Mouse (Mus musculus) left cerebral cortex, postnatal 10 days (tissue): ENCODE results near the gene Trak1. TPM values are rescaled to one million over a fixed set of nuclear protein-coding genes. Genes with fewer than 3 reads are reported as not detected.
A peak's percentile ranks its signal among the peaks of the same experiment; 100 is the strongest.

Source experiments
- DNase-seq, 2 experiments: peaks; one replicate each; pipeline ENCODE4 v3.0.0; 2021 to 2022; ENCODE audit warnings: low spot score in 2 of 2, mixed read lengths in 1 of 2; ENCODE audit errors: extremely low spot score in 1 of 2
- intact Hi-C: fragments of 180-260 bp; cut with DNase I; formaldehyde crosslinking; loops from one replicate; pipeline ENCODE4 v1.15.1; 2025
- total RNA-seq, 2 experiments: library from RNA; stranded (reverse); gene quantifications; 2 replicates each; pipeline ENCODE4 v1.2.3; 2021

Trak1 gene
- total RNA-seq, 2 experiments from 2014 or later: 213 to 215 TPM

DNA sequence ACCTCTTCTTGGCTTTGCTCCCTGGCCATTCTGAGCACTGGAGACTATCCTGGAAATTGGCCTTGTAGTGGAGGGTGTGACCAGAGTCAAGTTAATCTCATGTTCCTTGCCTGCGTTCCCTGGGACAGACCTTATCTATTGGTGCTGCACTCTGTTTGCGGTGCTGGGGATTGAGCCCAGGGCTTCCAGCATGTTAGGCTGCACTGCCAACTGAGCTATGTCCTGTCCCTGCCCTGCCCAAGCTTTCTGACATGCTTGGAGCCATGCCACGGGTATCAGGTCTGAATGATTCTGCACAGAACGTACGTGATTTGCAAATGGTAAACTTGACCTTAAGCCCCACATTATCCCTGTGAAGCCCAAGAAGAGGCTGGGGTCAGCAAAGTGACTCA is 77.6 kb downstream of the Trak1 start:
- no peak for DNase-seq
- intact Hi-C loops: loop anchor here (1.0 to 10.0 kb wide), 4 partner anchors 78 to 800 kb away; partner anchors contain the start of genes Rpl14 and Trak1

DNA sequence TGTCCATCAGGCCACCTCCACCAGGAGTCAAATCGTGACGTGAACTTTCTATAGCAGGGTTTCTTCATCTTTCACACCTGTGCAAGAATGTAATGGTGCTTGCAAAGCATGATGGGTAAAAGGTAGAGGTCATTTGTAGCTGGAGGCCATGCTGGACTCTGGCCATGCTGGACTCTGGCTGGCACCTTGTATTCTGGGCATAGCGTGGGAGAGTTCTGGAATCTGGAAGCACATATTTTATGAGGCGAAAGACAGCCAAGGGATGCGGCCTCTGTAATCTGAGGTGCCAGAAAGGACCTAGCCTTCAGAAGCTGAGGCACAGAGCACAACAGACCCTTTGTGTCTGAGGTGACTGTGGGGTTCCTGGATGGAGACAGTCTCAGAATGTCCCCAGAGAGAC is 78.8 kb downstream of the Trak1 start:
- intact Hi-C loops: loop anchor here (10.0 kb wide), 1 partner anchor 801 kb away; the partner anchor contains the start of gene Rpl14
- DNase-seq: no peak

DNA sequence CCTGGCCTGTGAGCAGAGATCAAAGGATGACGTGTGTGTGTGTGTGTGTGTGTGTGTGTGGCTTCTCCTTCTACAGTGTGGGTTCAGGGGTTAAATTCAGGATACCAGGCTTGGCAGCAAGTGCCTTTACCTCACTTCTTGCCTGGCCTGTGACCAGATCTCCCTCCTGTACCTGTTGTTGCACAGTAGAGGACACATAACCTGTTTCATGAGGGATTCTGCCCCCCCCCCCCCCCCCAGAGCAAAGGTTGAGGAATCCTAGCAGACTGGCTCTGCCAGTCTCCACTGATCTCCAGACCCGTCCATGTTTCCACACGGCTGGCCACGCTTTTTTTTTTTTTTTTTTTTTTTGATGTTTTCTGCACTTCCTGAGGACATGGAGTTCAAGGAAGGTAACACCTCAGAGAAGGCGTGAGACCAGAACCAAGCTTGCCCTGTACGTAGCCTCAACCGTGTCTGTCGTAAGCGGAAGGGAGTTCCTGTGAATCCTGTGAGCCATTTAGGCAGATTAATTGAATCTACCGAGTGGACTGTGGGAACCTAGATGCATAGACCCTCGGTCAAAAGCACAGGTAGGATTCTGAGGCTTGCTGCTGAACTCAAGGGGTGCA is 83.1 kb downstream of the Trak1 start:
- intact Hi-C loops: no loop called here
- DNase-seq: no peak

DNA sequence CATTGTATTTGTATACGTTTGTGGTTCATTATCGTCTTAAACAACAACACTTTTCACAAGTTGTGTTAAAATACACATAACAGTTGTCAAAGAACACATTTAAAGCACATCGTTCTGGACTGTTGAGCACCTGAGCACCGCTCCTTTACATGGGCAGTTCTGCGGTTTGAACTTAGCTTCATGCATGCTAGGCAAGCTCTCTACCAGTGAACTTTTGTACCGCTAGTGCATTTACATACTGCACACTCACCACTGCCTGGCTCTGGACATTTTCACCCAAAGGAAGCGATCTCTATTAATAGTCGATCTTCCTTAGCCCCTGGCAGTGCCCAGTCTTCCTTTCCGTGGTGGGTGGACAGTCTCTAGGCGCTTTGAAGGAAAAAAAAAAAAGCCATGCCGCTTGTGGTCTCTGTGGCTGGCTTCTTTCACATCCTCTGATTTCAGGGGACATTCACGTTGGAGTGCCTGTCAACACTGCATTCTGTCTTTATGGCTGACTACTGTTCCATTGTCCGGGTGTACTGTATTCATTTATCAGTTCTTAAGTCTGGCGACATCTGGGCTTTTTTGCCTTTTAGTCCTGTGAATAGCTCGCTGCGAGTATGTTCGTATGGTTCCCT is 84.5 kb downstream of the Trak1 start:
- DNase-seq: no peak
- intact Hi-C loops: no loop called here

DNA sequence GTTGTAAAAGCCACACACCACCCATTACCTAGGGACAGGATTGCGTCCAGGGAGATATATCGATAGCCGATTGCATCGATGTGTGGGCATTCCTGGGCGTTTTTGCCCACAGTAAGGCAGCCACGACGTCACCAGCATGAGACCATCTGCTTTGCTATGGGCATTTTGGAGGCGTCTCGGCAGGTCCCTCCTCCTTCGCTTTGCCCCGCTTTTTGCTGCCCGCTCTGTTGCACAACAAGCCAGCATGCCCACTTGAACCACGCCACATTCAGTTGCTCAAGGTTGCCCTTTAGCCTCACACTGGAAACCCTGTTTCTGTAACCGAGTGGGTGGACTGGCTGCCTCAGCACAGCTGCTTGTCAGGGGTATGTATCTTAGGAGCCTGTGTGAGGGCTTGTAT is 85.3 kb downstream of the Trak1 start:
- intact Hi-C loops: no loop called here
- DNase-seq: no peak

DNA sequence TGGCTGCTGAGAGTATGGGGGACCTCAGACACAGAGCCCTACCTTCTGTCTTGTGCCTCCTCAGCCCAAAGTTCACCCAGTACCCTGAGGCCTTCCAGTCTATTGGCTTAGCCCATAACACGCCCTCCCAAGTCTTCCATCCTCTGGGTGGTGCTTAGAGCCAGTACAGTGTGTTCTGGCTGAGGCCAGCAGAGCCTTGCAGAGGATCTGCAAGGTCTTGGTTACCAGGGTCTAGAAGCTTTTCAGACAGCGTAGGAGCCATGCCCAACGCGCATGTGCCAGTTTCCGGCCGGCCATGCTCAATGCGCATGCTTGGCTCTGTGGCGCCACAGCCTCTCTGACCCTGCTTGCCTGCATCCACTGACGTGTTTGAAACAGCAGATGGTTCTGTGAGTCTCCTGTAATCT is 85.9 kb downstream of the Trak1 start:
- intact Hi-C loops: no loop called here
- DNase-seq: peak; percentile 71 to 78

DNA sequence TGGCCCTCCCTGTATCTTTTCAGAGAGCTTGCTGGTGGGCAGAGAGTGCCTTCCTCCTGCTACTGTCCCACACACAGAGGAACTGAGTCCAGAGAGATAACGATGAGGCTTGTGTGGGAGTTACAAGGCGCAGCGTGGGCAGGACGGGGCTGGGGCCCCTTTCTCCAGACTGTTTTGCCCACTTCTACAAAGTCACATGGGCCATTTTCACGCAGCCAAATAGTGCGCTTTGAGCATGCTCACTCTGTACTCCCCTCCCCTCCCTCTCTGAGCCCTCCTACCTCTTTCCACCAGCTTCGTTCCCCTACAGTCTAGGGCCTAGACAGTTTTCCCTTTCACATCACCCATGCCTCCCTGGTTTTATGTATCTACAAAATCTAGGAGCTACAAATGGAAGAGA is 87.3 kb downstream of the Trak1 start:
- intact Hi-C loops: loop anchor here (5.0 kb wide), 1 partner anchor 218 kb away; no protein-coding TSS in a partner anchor
- DNase-seq: no peak

DNA sequence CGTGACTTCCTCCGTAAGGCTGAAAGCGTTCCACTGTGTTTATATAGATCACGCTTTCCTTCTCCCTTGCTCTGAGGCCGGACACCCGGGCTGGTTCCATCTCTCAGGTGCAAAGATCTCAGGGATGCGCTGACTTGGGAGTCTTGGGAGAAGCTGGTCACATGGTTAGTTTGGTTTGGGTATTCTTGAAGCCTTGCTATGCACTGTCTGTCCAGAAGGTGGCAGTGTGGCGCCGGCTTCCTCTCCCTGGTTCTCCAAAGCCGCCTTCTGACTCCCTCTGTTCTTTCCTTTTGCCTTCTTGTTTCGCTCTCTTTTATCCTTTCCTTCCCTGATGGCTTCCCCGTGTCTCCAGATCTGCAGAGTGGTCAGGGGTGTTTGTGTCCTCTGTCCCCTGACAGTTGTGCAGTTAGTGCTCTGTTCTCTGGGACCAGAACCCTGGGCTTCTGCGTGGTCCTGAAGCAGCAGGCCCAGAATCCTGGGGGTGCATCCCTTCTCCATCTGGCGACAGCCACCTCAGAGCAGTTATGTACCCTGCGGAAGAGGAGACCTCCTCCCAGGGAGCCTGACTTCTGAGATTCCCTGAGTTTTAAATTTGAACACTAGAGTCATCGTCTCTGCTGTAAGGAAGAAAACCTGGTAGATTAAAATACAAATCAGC is 87.9 kb downstream of the Trak1 start:
- intact Hi-C loops: loop anchor here (5.0 kb wide), 1 partner anchor 217 kb away; no protein-coding TSS in a partner anchor
- DNase-seq: peak; percentile 81 to 89

DNA sequence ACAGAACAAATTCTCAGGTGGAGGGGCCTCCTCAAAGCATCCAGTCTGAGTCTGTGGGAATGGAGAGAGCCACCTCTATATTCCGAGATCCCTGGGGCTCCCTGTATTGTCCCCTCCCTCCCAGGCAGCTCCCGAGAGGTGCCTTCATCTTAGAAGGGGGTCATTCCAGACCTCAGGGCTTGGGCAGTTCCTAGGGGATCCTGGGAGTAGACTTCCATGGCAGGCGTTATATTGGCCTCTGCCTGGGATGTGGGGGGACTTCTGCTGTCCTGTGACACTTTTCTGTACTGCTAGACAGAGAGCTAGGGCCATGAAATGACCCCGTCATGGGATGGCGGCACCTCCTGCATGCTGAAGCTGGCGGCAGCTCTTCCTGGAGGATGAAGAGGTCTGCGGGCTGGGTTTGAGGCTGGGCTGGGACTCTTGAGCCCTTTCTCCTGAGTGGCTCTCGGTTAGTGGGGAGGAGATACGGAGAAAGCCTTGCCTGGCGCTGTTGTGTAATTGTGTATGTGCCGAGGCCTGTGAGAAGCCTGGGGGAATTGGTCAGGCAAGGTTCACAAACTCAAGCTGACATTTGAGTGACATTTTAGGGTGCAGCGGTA is 88.5 kb downstream of the Trak1 start:
- intact Hi-C loops: loop anchor here (5.0 kb wide), 1 partner anchor 216 kb away; no protein-coding TSS in a partner anchor
- no peak for DNase-seq

DNA sequence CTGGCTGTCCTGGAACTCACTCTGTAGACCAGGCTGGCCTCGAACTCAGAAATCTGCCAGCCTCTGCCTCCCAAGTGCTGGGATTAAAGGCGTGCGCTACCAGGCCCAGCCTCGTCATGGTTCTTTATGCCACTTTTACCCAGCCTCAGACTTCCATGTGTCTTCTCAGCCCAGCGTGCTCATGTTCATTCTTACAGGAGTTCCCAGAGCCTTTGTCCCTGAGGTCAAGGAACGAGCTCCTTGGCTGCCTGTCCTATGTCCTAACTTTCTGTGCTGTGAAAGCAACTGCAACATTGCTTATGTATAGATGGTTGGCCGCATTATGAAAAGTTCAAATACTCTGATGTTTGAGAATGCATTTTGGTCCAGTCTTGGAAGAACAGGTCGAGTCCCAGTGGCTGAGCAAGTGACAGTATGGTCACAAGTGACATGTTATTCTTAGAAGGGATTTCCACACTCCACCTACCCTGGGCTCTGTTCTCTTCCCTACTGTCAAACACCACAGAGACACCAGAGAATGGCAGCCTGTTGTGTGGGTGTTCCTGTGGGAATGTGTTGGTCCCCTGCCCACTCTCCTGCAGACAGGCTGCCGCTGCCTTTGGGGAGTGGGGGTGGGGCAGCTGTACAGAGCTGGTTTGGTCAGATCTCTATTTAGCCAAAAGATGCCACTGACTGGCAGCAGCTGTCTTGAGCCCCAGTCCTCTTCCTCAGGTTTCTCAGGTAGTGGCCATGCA is 90.4 kb downstream of the Trak1 start:
- peak; percentile 75 to 87 for DNase-seq
- intact Hi-C loops: loop anchor here (5.0 kb wide), 1 partner anchor 215 kb away; no protein-coding TSS in a partner anchor

DNA sequence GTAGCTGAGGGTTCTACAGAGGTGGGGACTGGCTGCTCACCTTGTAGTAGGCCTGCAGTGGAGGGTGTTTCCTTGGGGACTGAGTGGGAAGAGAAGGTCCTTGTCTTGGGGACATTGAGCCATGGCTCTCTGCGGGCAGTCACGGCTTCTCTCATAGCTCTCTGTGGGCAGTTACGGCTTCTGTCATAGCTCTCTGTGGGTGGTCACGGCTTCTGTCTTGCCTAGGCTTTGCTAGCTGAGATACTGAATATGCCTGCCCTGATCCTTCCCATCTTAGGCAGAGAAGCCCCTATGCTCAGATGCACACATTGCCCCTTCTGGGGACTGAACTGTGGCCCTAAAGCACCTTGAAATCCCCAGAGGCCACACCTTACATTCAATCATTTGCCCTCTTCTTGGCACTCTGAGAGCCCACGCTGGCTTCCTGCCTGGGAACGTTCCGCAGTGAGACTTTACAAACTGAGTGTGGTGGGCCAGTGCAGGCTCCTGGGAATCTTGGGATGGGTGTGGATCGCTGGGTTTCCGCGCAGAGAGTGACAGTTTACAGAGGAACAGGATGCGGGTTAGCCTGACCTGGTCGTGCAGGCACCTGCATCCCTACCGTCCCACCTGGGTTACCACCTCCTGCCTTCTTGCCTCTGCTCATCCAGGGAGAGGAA is 91.1 kb downstream of the Trak1 start:
- intact Hi-C loops: loop anchor here (5.0 kb wide), 1 partner anchor 214 kb away; no protein-coding TSS in a partner anchor
- DNase-seq: no peak

DNA sequence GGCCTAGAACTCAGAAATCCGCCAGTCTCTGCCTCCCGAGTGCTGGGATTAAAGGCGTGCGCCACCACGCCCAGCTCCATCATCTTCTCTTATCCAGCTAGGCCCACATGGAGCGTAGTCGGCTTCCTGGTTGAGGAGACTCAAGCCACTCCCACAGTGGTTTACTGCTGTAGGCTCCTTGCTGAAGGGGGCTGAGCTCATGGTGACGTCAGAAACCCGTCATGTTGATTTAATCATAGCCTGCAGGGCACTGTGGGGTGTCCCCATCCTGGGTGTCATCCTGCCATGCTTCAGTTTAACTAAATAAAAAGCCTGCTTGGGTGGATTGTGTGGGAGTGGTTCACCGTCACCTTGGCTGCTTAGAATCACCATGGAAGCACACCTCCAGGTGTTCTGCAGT is 92.0 kb downstream of the Trak1 start:
- intact Hi-C loops: loop anchor here (5.0 kb wide), 1 partner anchor 213 kb away; no protein-coding TSS in a partner anchor
- DNase-seq: no peak

DNA sequence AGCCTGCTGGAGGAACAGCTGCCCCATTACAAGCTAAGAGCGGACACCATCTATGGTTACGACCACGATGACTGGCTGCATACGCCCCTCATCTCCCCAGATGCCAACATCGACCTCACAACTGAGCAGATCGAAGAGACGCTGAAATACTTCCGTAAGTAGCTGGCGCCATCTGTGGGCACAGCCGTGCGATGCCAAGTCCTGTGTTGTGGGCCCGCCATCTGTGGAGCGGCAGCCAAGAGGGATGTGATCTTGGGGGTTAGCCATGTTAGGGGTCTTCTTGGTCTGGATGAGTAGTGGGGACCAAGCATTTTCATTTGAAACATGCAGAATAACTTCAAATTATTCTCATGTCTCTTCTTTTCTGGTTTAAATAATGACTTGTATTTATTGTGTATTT is 94.6 kb downstream of the Trak1 start:
- DNase-seq: peak in 1 of 2 experiments; percentile 61
- intact Hi-C loops: no loop called here

DNA sequence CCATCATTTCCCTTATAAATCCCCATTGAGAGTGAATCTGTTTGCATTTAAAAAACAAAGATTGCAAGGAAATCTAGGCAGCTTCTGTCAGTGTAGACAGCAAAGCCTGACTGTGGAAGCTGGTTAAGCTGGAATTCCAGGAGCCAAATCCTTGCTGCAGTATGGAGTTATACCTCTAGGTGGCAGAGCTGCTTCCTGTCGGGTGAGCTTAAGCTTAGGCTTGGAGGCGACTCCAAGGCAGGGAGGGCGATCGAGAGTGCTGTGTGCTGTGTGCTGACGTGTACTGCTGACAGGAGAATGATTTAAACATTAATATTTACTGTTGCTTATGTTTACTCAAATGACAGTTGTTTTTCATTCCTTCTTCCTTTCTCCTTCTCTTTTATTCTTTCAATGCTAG is 95.1 kb downstream of the Trak1 start:
- peak; percentile 72 to 81 for DNase-seq
- intact Hi-C loops: no loop called here

DNA sequence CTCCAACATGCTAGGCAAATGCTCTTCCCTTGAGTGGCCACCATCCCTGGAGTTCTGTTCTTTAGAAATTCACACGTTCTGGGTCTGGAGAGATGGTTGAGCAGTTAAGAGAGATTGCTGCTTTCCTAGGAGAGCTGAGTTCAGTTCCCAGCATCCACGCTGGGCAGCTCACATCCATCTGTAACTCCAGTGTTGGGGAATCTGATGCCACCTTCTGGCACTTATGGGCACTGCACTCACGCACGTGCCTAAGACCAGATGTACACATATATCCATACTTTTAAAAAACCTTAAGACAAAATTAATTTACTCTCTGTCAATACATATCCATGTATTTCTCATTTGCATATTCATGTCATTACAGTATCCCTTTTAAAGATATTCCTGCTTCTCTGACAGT is 95.8 kb downstream of the Trak1 start:
- intact Hi-C loops: no loop called here
- DNase-seq: no peak

DNA sequence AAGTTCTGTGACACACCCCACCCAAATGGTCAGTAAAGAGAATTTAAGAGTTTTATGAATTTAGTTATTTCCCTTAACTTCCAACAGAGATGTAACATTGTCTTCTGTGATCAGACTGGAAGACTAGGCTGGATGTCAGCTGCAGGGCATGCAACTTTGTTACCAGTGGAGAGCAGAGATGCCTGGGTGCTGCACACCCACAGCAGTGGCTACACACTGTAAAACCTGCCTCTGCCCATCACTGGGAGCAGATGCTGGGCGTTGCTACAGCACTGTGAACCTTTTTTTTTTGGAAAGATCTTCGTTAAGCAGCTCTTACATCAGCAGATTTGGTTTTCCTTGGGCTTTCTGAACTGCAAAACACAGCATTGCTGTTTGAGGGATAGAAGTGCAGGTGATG is 97.6 kb downstream of the Trak1 start:
- intact Hi-C loops: no loop called here
- no peak for DNase-seq

DNA sequence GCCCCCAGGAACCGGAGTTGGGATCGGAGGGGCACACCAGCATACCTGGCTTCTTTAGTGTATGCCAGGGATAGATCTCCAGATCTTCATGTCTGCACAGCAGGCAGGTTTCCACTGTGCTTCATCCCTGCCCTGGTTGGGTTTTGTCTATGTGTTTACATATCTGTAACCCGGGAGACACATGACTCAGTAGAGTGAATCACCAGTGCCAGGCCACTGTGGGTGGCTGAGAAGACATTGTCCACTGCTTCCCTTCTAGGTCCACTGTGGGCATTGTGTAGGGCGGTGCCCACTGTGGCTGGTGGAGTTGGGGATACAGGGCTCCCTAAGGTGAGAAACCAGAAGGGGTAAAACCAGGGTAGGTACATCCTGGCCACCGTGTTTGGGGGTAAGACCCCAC is 98.5 kb downstream of the Trak1 start:
- DNase-seq: no peak
- intact Hi-C loops: no loop called here

DNA sequence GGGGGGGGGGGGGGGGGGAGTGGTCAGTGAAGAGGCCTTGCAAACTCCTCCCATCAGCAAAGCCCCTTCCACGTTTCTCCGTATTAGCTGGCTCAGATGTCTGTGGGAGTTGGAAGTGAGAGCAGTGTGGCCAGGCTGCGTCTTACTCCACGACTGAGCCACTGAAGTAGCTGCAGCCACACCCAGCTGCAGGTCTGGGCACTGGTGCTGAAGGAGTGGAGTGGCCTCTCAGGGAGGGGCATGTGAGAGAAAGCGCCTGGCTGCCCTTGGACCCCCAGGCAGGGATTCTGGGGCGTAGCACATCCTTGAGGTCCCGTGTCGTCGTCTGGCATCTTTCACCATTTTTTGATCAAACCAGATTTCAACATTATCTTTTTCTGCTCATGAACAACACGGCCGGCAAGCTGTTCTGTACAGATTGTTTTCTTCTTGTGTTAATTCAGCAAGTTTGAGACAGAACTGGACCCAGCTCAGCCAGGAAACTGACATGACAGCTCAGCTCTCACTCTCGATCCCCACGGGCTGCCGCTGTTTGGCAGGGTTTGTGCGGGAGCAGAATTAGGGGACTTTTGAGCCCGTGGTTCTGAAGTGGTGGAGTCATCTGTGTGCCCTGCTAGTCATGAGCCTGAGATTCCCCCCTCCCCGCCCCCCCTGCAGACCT is 100.9 kb downstream of the Trak1 start:
- intact Hi-C loops: no loop called here
- no peak for DNase-seq
